Mouse (Mus musculus): ENCODE data around the gene Ager. TPM values are rescaled to one million over a fixed set of nuclear protein-coding genes. Genes with fewer than 3 reads are reported as not detected.

The Ager gene
- polyA plus RNA-seq, 1 experiment from 2014 or later = 2.7 TPM

GRCm38 (mm10) chr17:34641945-34642344, 44.3 kb downstream of the Ager start:
- Histone ChIP-seq H3K27ac (ENCODE audit: low read length) (no peak overlapping the region), H3K4me1 (ENCODE audit: control insufficient read depth, insufficient read depth, low read length) (peaks cover 23% of the 10 kb centered on the region), H3K9me3 (replicated peaks; ENCODE audit: control insufficient read depth, low read length) (no peaks in the 10 kb centered on the region), H3K4me3 (replicated peaks; ENCODE audit: low read length) (no peak overlapping the region), H3K36me3 (ENCODE audit: control insufficient read depth, insufficient read depth, low read length) (no peaks in the 10 kb centered on the region), H3K4me2 (ENCODE audit: low read depth, low read length) (no peak overlapping the region), H3K27me3 (ENCODE audit: control insufficient read depth, insufficient read depth, low read length) (no peaks in the 10 kb centered on the region; the same call in 1 of the 2 replicates), H3K9ac (ENCODE audit: low read length) (no peak overlapping the region)
- no peak for ATAC-seq (ENCODE audit: insufficient read depth, low FRiP score)
- 67% methylated on average over 3 of the region's 3 CpGs for WGBS

- WGBS = 82% methylated on average over 4 of the region's 4 CpGs
- peaks cover 30% of the 10 kb centered on the region for H3K4me1 ChIP-seq (ENCODE audit: control insufficient read depth, insufficient read depth, low read length)
- no peaks in the 10 kb centered on the region for H3K9me3 ChIP-seq (replicated peaks; ENCODE audit: control insufficient read depth, low read length)
- H3K27ac ChIP-seq (ENCODE audit: low read length) = no peak overlapping the region
- ATAC-seq (ENCODE audit: insufficient read depth, low FRiP score) = no peak
- no peak overlapping the region for H3K4me3 ChIP-seq (replicated peaks; ENCODE audit: low read length)
- H3K9ac ChIP-seq (ENCODE audit: low read length) = no peak overlapping the region
- no peak overlapping the region for H3K4me2 ChIP-seq (ENCODE audit: low read depth, low read length)
- H3K27me3 ChIP-seq (ENCODE audit: control insufficient read depth, insufficient read depth, low read length) = no peaks in the 10 kb centered on the region
- no peaks in the 10 kb centered on the region for H3K36me3 ChIP-seq (ENCODE audit: control insufficient read depth, insufficient read depth, low read length)
Measured at GRCm38 (mm10) chr17:34643379-34643778, 45.7 kb downstream of the Ager start.

GRCm38 (mm10) chr17:34643944-34644343, 46.3 kb downstream of the Ager start:
- Histone ChIP-seq H3K36me3 (ENCODE audit: control insufficient read depth, insufficient read depth, low read length) (no peaks in the 10 kb centered on the region), H3K9ac (ENCODE audit: low read length) (no peak overlapping the region), H3K4me1 (ENCODE audit: control insufficient read depth, insufficient read depth, low read length) (peaks cover 30% of the 10 kb centered on the region), H3K9me3 (replicated peaks; ENCODE audit: control insufficient read depth, low read length) (no peaks in the 10 kb centered on the region), H3K27me3 (ENCODE audit: control insufficient read depth, insufficient read depth, low read length) (no peaks in the 10 kb centered on the region), H3K4me3 (replicated peaks; ENCODE audit: low read length) (no peak overlapping the region), H3K27ac (ENCODE audit: low read length) (peak overlapping the region; percentile 43; the same call in 1 of the 2 replicates), H3K4me2 (ENCODE audit: low read depth, low read length) (no peak overlapping the region)
- no peak for ATAC-seq (ENCODE audit: insufficient read depth, low FRiP score)
- WGBS = 78% methylated on average over 10 of the region's 10 CpGs

- WGBS = under 1% methylated on average over 16 of the region's 16 CpGs
- peak; percentile 82 for ATAC-seq (ENCODE audit: insufficient read depth, low FRiP score)
- Histone ChIP-seq H3K9me3 (replicated peaks; ENCODE audit: control insufficient read depth, low read length) (no peaks in the 10 kb centered on the region), H3K27ac (ENCODE audit: low read length) (peak within 1 kb of the TSS; percentile 59), H3K36me3 (ENCODE audit: control insufficient read depth, insufficient read depth, low read length) (no peaks in the 10 kb centered on the region), H3K9ac (ENCODE audit: low read length) (peak within 1 kb of the TSS; percentile 72), H3K4me3 (replicated peaks; ENCODE audit: low read length) (peak within 1 kb of the TSS; percentile 59), H3K4me1 (ENCODE audit: control insufficient read depth, insufficient read depth, low read length) (peaks cover 30% of the 10 kb centered on the region), H3K4me2 (ENCODE audit: low read depth, low read length) (peak within 1 kb of the TSS; percentile 60), H3K27me3 (ENCODE audit: control insufficient read depth, insufficient read depth, low read length) (no peaks in the 10 kb centered on the region)
Measured at GRCm38 (mm10) chr17:34644608-34645007, 46.9 kb downstream of the Ager start, which contains the start of gene Fkbpl. TSS of gene Fkbpl (plus strand) at chr17:34644764.

GRCm38 (mm10) chr17:34645256-34645829, 47.7 kb downstream of the Ager start:
- Histone ChIP-seq H3K4me3 (replicated peaks; ENCODE audit: low read length) (peak overlapping the region; percentile 59), H3K27ac (ENCODE audit: low read length) (peak overlapping the region; percentile 59; the same call in 1 of the 2 replicates), H3K4me1 (ENCODE audit: control insufficient read depth, insufficient read depth, low read length) (peaks cover 30% of the 10 kb centered on the region), H3K9ac (ENCODE audit: low read length) (peak overlapping the region; percentile 72), H3K36me3 (ENCODE audit: control insufficient read depth, insufficient read depth, low read length) (0 out of 2 replicates have a peak, but pooled peaks cover 4% of the 10 kb centered on the region), H3K27me3 (ENCODE audit: control insufficient read depth, insufficient read depth, low read length) (no peaks in the 10 kb centered on the region), H3K9me3 (replicated peaks; ENCODE audit: control insufficient read depth, low read length) (no peaks in the 10 kb centered on the region), H3K4me2 (ENCODE audit: low read depth, low read length) (peak overlapping the region; percentile 60)
- WGBS = 41% methylated on average over 10 of the region's 10 CpGs
- no peak for ATAC-seq (ENCODE audit: insufficient read depth, low FRiP score)

- ATAC-seq (ENCODE audit: insufficient read depth, low FRiP score) = no peak
- 0 out of 2 replicates have a peak, but pooled peaks cover 10% of the 10 kb centered on the region for H3K36me3 ChIP-seq (ENCODE audit: control insufficient read depth, insufficient read depth, low read length)
- no peaks in the 10 kb centered on the region for H3K9me3 ChIP-seq (replicated peaks; ENCODE audit: control insufficient read depth, low read length)
- H3K4me1 ChIP-seq (ENCODE audit: control insufficient read depth, insufficient read depth, low read length) = peaks cover 23% of the 10 kb centered on the region
- WGBS = 84% methylated on average over 30 of the region's 30 CpGs
- no peak overlapping the region for H3K4me3 ChIP-seq (replicated peaks; ENCODE audit: low read length)
- no peak overlapping the region for H3K27ac ChIP-seq (ENCODE audit: low read length)
- no peak overlapping the region for H3K9ac ChIP-seq (ENCODE audit: low read length)
- H3K27me3 ChIP-seq (ENCODE audit: control insufficient read depth, insufficient read depth, low read length) = no peaks in the 10 kb centered on the region
- H3K4me2 ChIP-seq (ENCODE audit: low read depth, low read length) = no peak overlapping the region; the same call in 1 of the 2 replicates
Measured at GRCm38 (mm10) chr17:34645831-34646511, 48.3 kb downstream of the Ager start.

GRCm38 (mm10) chr17:34646906-34647787, 49.5 kb downstream of the Ager start, which contains the start of gene Atf6b:
TSS of gene Atf6b (plus strand) at chr17:34647146.
- H3K36me3 ChIP-seq (ENCODE audit: control insufficient read depth, insufficient read depth, low read length) = 0 out of 2 replicates have a peak, but pooled peaks cover 16% of the 10 kb centered on the region
- peak within 1 kb of the TSS; percentile 74 for H3K27ac ChIP-seq (ENCODE audit: low read length)
- H3K4me2 ChIP-seq (ENCODE audit: low read depth, low read length) = peak within 1 kb of the TSS; percentile 91
- ATAC-seq (ENCODE audit: insufficient read depth, low FRiP score) = peak; percentile 97
- no peaks in the 10 kb centered on the region for H3K9me3 ChIP-seq (replicated peaks; ENCODE audit: control insufficient read depth, low read length)
- peaks cover 18% of the 10 kb centered on the region for H3K4me1 ChIP-seq (ENCODE audit: control insufficient read depth, insufficient read depth, low read length)
- H3K27me3 ChIP-seq (ENCODE audit: control insufficient read depth, insufficient read depth, low read length) = no peaks in the 10 kb centered on the region
- peak within 1 kb of the TSS; percentile 99 for H3K4me3 ChIP-seq (replicated peaks; ENCODE audit: low read length)
- peak within 1 kb of the TSS; percentile 97 for H3K9ac ChIP-seq (ENCODE audit: low read length)
- WGBS = under 1% methylated on average over 66 of the region's 66 CpGs

GRCm38 (mm10) chr17:34648141-34648890, 50.7 kb downstream of the Ager start:
- 0 out of 2 replicates have a peak, but pooled peaks cover 16% of the 10 kb centered on the region for H3K36me3 ChIP-seq (ENCODE audit: control insufficient read depth, insufficient read depth, low read length)
- H3K27ac ChIP-seq (ENCODE audit: low read length) = no peak overlapping the region
- H3K4me1 ChIP-seq (ENCODE audit: control insufficient read depth, insufficient read depth, low read length) = peaks cover 18% of the 10 kb centered on the region
- H3K9me3 ChIP-seq (replicated peaks; ENCODE audit: control insufficient read depth, low read length) = no peaks in the 10 kb centered on the region
- WGBS = 83% methylated on average over 16 of the region's 16 CpGs
- H3K4me3 ChIP-seq (replicated peaks; ENCODE audit: low read length) = peak overlapping the region; percentile 99
- no peak for ATAC-seq (ENCODE audit: insufficient read depth, low FRiP score)
- H3K9ac ChIP-seq (ENCODE audit: low read length) = peak overlapping the region; percentile 97; the same call in 1 of the 2 replicates
- peak overlapping the region; percentile 91 for H3K4me2 ChIP-seq (ENCODE audit: low read depth, low read length)
- H3K27me3 ChIP-seq (ENCODE audit: control insufficient read depth, insufficient read depth, low read length) = no peaks in the 10 kb centered on the region

Data from stomach, embryonic 16.5 days (tissue).